Mouse (Mus musculus) central nervous system, embryonic 11.5 days (tissue): ENCODE results near the gene Col7a1. TPM values are rescaled to one million over a fixed set of nuclear protein-coding genes. Genes with fewer than 3 reads are reported as not detected.

Source experiments
- polyA plus RNA-seq: library from polyadenylated mRNA; depleted of rRNA; stranded (reverse); fragments of >200 nt; gene quantifications from 2 replicates; pipeline ENCODE4 v1.2.3, GENCODE M21; 2012; rRNA removed

Col7a1 gene
- polyA plus RNA-seq = 7.7 and 9.3 TPM in 2 replicates

GRCm38 (mm10) chr9:108953081-108953636 lies at the start of gene Col7a1:
Gene Col7a1, plus strand, starts transcription at chr9:108953586.

GRCm38 (mm10) chr9:108914491-108914890 lies 38.9 kb upstream of the Col7a1 start, which contains the start of gene Tmem89:
Gene Tmem89, plus strand, starts transcription at chr9:108914619.

GRCm38 (mm10) chr9:108936418-108937364 lies 16.7 kb upstream of the Col7a1 start, which contains the start of gene Uqcrc1:
Gene Uqcrc1, plus strand, starts transcription at chr9:108936633.

GRCm38 (mm10) chr9:108985710-108986109 lies 32.3 kb downstream of the Col7a1 start, which contains the start of gene Ucn2:
Gene Ucn2, plus strand, starts transcription at chr9:108986010.

GRCm38 (mm10) chr9:108991428-108992084 lies 38.2 kb downstream of the Col7a1 start, which contains the start of gene Pfkfb4:
Gene Pfkfb4, plus strand, starts transcription at chr9:108991778.

Other genes with a start within 250 kb of the Col7a1 start
- gene Ip6k2, start 169.8 kb upstream of the Col7a1 start, polyA plus RNA-seq = 203 and 241 TPM in 2 replicates
- gene Nckipsd, start 145.2 kb upstream of the Col7a1 start, polyA plus RNA-seq = 18.4 and 23.6 TPM in 2 replicates
- 30.2 and 66.8 TPM in 2 replicates for gene Celsr3, start 127.3 kb upstream of the Col7a1 start, polyA plus RNA-seq
- 13.8 and 17.9 TPM in 2 replicates for gene Slc26a6, start 100.3 kb upstream of the Col7a1 start, polyA plus RNA-seq
- gene Tmem89, start 39.0 kb upstream of the Col7a1 start, polyA plus RNA-seq = 0.12 and 0.43 TPM in 2 replicates
- gene Uqcrc1, start 17.0 kb upstream of the Col7a1 start, polyA plus RNA-seq = 259 and 284 TPM in 2 replicates
- gene Ucn2, start 32.4 kb downstream of the Col7a1 start, polyA plus RNA-seq = 0.34 and 0.67 TPM in 2 replicates
- 10.4 and 12.5 TPM in 2 replicates for gene Pfkfb4, start 38.2 kb downstream of the Col7a1 start, polyA plus RNA-seq
- 18.3 and 47.5 TPM in 2 replicates for gene Shisa5, start 85.0 kb downstream of the Col7a1 start, polyA plus RNA-seq
- gene Trex1, start 106.1 kb downstream of the Col7a1 start, polyA plus RNA-seq = 11.2 and 27.6 TPM in 2 replicates
- 36.0 and 41.0 TPM in 2 replicates for gene Atrip, start 120.5 kb downstream of the Col7a1 start, polyA plus RNA-seq
- 9.6 and 15.0 TPM in 2 replicates for gene Ccdc51, start 128.9 kb downstream of the Col7a1 start, polyA plus RNA-seq
- gene Tma7, start 129.0 kb downstream of the Col7a1 start, polyA plus RNA-seq = 235 and 241 TPM in 2 replicates
- gene Plxnb1, start 141.8 kb downstream of the Col7a1 start, polyA plus RNA-seq = 61.2 and 70.5 TPM in 2 replicates
- not detected in 2 replicates for gene Fbxw21, start 208.5 kb downstream of the Col7a1 start, polyA plus RNA-seq
- not detected in 2 replicates for gene Fbxw13, start 242.4 kb downstream of the Col7a1 start, polyA plus RNA-seq